Mouse (Mus musculus) cortical plate, adult 2 months (tissue): Measurements from ENCODE around the gene Fgfr2. TPM values are rescaled to one million over a fixed set of nuclear protein-coding genes. Genes with fewer than 3 reads are reported as not detected.

Experiments
- H3K27ac ChIP-seq: fragments of 200-500 bp; 2 replicates; pipeline ENCODE4 v1.5.1; 2012; ENCODE audit warnings: low read length, control low read depth, inconsistent platforms; ENCODE audit not compliant: insufficient read depth
- H3K4me1 ChIP-seq: fragments of 200-500 bp; 2 replicates; pipeline ENCODE4 v1.6.1; 2011; ENCODE audit warnings: low read length; ENCODE audit not compliant: control insufficient read depth, insufficient read depth
- H3K4me3 ChIP-seq: fragments of 200-500 bp; 2 replicates; pipeline ENCODE4 v1.5.1; 2011; ENCODE audit warnings: mild to moderate bottlenecking, low read length, control low read depth; ENCODE audit not compliant: insufficient read depth
- CTCF ChIP-seq: fragments of 200-500 bp; IDR thresholded peaks from 2 replicates; pipeline ENCODE4 v1.5.1; 2011; ENCODE audit warnings: mild to moderate bottlenecking, control low read depth, low read length; ENCODE audit not compliant: insufficient read depth; ENCODE audit errors: extremely low read depth
- POLR2A ChIP-seq: fragments of 200-500 bp; IDR thresholded peaks from 2 replicates; pipeline ENCODE4 v1.6.1; 2011; ENCODE audit warnings: mild to moderate bottlenecking, low read length, control low read depth; ENCODE audit not compliant: insufficient read depth; ENCODE audit errors: extremely low read depth
- polyA plus RNA-seq: library from polyadenylated mRNA; depleted of rRNA; stranded (reverse); fragments of >200 nt; gene quantifications from 2 replicates; pipeline ENCODE4 v1.2.3, GENCODE M21; 2012

The Fgfr2 gene
- polyA plus RNA-seq, 1 experiment = 50.4 TPM

GRCm38 (mm10) chr7:132624161-132624560 lies 499.0 kb downstream of the Fgfr2 start:
- Histone ChIP-seq H3K4me1 (no peaks in the 10 kb centered on the region), H3K4me3 (no peak overlapping the region), H3K27ac (no peak overlapping the region)
- TF ChIP-seq POLR2A (no peak), CTCF (no peak)

- no peaks in the 10 kb centered on the region for H3K4me1 ChIP-seq
- no peak overlapping the region for H3K4me3 ChIP-seq
- TF ChIP-seq POLR2A = no peak
- TF ChIP-seq CTCF = no peak
- no peak overlapping the region for H3K27ac ChIP-seq
These were observed 502.9 kb downstream of the Fgfr2 start for GRCm38 (mm10) chr7:132619975-132620918.

GRCm38 (mm10) chr7:132619549-132619948 lies 503.6 kb downstream of the Fgfr2 start:
- no peaks in the 10 kb centered on the region for H3K4me1 ChIP-seq
- TF ChIP-seq POLR2A (no peak), CTCF (no peak)
- H3K27ac ChIP-seq = no peak overlapping the region
- H3K4me3 ChIP-seq = no peak overlapping the region

- Histone ChIP-seq H3K4me1 (no peaks in the 10 kb centered on the region), H3K4me3 (no peak overlapping the region), H3K27ac (no peak overlapping the region)
- TF ChIP-seq CTCF = no peak
- TF ChIP-seq POLR2A = no peak
These were observed 506.1 kb downstream of the Fgfr2 start for GRCm38 (mm10) chr7:132617021-132617564.

GRCm38 (mm10) chr7:132616391-132616790 lies 506.8 kb downstream of the Fgfr2 start:
- no peaks in the 10 kb centered on the region for H3K4me1 ChIP-seq
- no peak overlapping the region for H3K4me3 ChIP-seq
- TF ChIP-seq POLR2A = no peak
- no peak for TF ChIP-seq CTCF
- H3K27ac ChIP-seq = no peak overlapping the region

GRCm38 (mm10) chr7:132615346-132615745 lies 507.8 kb downstream of the Fgfr2 start:
- Histone ChIP-seq H3K4me1 (no peaks in the 10 kb centered on the region), H3K4me3 (no peak overlapping the region), H3K27ac (no peak overlapping the region)
- TF ChIP-seq POLR2A = no peak
- no peak for TF ChIP-seq CTCF

- no peaks in the 10 kb centered on the region for H3K4me1 ChIP-seq
- TF ChIP-seq CTCF (no peak), POLR2A (no peak)
- no peak overlapping the region for H3K4me3 ChIP-seq
- no peak overlapping the region for H3K27ac ChIP-seq
These were observed 511.6 kb downstream of the Fgfr2 start for GRCm38 (mm10) chr7:132611530-132611929.

- H3K4me1 ChIP-seq = no peaks in the 10 kb centered on the region
- H3K27ac ChIP-seq = no peak within 1 kb of the TSS
- TF ChIP-seq POLR2A = peak; percentile 66; the same call in 1 of the 2 replicates
- TF ChIP-seq CTCF = no peak
- peak within 1 kb of the TSS; percentile 51 for H3K4me3 ChIP-seq
These were observed 512.5 kb downstream of the Fgfr2 start, which contains the start of gene Lhpp for GRCm38 (mm10) chr7:132610468-132611318. TSS of gene Lhpp (plus strand) at chr7:132610638.

GRCm38 (mm10) chr7:132608316-132609020 lies 514.7 kb downstream of the Fgfr2 start:
- TF ChIP-seq POLR2A = no peak
- no peak for TF ChIP-seq CTCF
- Histone ChIP-seq H3K4me3 (no peak overlapping the region), H3K27ac (no peak overlapping the region), H3K4me1 (no peaks in the 10 kb centered on the region)
